Mouse (Mus musculus) stomach, postnatal 0 days (tissue): Measurements from ENCODE around the gene Slc35g1.

Experiments
- CTCF ChIP-seq: IDR thresholded peaks from 2 replicates; pipeline ENCODE4 v1.5.1; 2016; ENCODE audit warnings: antibody characterized with exemption, low read depth, mild to moderate bottlenecking, moderate library complexity
- EP300 ChIP-seq: optimal IDR thresholded peaks from 2 replicates; pipeline ENCODE3; 2016; ENCODE audit warnings: antibody characterized with exemption

DNA sequence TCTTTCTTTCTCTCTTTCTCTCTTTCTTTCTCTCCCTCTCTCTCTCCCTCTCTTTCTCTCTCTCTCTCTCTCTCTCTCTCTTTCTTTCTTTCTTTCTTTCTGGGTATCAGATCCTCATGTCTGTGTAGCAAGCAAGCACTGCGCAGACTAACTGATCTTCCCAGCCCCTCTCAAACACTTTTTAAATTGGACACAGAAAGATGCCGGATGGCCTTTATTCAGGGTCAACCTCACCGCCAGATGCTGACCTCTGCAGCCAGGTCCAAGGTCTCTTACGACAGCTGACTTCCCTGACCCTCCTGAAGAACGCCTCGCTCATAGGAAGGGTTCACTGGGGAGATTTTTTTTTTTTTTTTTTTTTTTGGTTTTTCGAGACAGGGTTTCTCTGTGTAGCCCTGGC lies 28.8 kb downstream of the Slc35g1 start:
- TF ChIP-seq CTCF (no peak), EP300 (no peak)
